Mouse (Mus musculus) heart, postnatal 0 days (tissue): ENCODE data around the gene Magi2.

Experiments used
- CTCF ChIP-seq: IDR thresholded peaks from 2 replicates; pipeline ENCODE4 v1.5.1; 2016; ENCODE audit warnings: antibody characterized with exemption, control low read depth, low read depth
- EP300 ChIP-seq: IDR thresholded peaks from 2 replicates; pipeline ENCODE4 v1.6.1; 2016; ENCODE audit warnings: antibody characterized with exemption, low read depth

GRCm38 (mm10) chr5:20197395-20197794 lies 970.6 kb downstream of the Magi2 start:
- TF ChIP-seq CTCF (no peak), EP300 (no peak)
